23 mouse cellular contexts compared by ENCODE assay signal in genomic region chr1:185296850-185297249, GRCm38 (mm10).
"Had no signal": no experiment of that assay in that cellular context is flagged by ENCODE, and none has a peak within 500 bp of the region (broad histone marks: within the 10 kb centered on the region; RNA-seq: fewer than 3 reads in every experiment).

No protein-coding gene starts in this region.

- H3K4me3 ChIP-seq: gastrocnemius, adult 2 months; heart, adult 2 months; hindbrain, embryonic 13.5 days; hindbrain, embryonic 15.5 days; layer of hippocampus, adult 2 months; left cerebral cortex, adult 2 months; limb, embryonic 10.5 days; limb, embryonic 12.5 days; liver, embryonic 13.5 days; liver, embryonic 15.5 days had no signal

- H3K27ac ChIP-seq: gastrocnemius, adult 2 months; heart, adult 2 months; hindbrain, embryonic 13.5 days; hindbrain, embryonic 15.5 days; hindbrain, postnatal 0 days; layer of hippocampus, adult 2 months; left cerebral cortex, adult 2 months; limb, embryonic 10.5 days; limb, embryonic 12.5 days; liver, embryonic 13.5 days; liver, embryonic 15.5 days had no signal

- H3K4me1 ChIP-seq: hindbrain, embryonic 13.5 days; hindbrain, embryonic 15.5 days; limb, embryonic 10.5 days; limb, embryonic 12.5 days; liver, embryonic 13.5 days; liver, embryonic 15.5 days had no signal

- DNase-seq: gastrocnemius, adult 2 months; gastrocnemius, postnatal 10 days; gastrocnemius, postnatal 25 days; heart, adult 2 months; heart, postnatal 10 days; kidney, adult 11 months; kidney, adult 2 months; kidney, adult 9 months; kidney, postnatal 10 days; kidney, postnatal 25 days; kidney, postnatal 4 days; liver; liver, embryonic 13.5 days had no signal

- ATAC-seq: hindbrain, postnatal 0 days had no signal

- H3K4me2 ChIP-seq: heart, embryonic 11.5 days; hindbrain, embryonic 13.5 days; hindbrain, embryonic 15.5 days; limb, embryonic 12.5 days; liver, embryonic 11.5 days; liver, embryonic 13.5 days; liver, embryonic 15.5 days had no signal

- H3K9me3 ChIP-seq: hindbrain, embryonic 13.5 days; hindbrain, embryonic 15.5 days; limb, embryonic 10.5 days; limb, embryonic 12.5 days; liver, embryonic 13.5 days; liver, embryonic 15.5 days had no signal

- H3K27me3 ChIP-seq: hindbrain, embryonic 13.5 days; hindbrain, embryonic 15.5 days; limb, embryonic 12.5 days; liver, embryonic 13.5 days; liver, embryonic 15.5 days had no signal

- H3K9ac ChIP-seq: hindbrain, embryonic 13.5 days; hindbrain, embryonic 15.5 days; limb, embryonic 12.5 days; liver, embryonic 13.5 days; liver, embryonic 15.5 days had no signal
